Mouse (Mus musculus) C2C12 (cell line): ENCODE results near the gene Aff3.

Experiments used
- CTCF ChIP-seq: IDR thresholded peaks from one replicate; pipeline ENCODE4 v1.5.1; 2011; ENCODE audit not compliant: control insufficient read depth, insufficient read depth, insufficient read length
- MYOG ChIP-seq: IDR thresholded peaks from one replicate; pipeline ENCODE4 v1.6.1; 2011; ENCODE audit not compliant: control insufficient read depth, insufficient read length; ENCODE audit errors: extremely low read depth

GRCm38 (mm10) chr1:38298291-38298690 lies 366.5 kb downstream of the Aff3 start:
- no peak for TF ChIP-seq CTCF
- no peak for TF ChIP-seq MYOG
